Mouse (Mus musculus): Measurements from ENCODE around the gene Cep152.

Cep152 gene

DNA sequence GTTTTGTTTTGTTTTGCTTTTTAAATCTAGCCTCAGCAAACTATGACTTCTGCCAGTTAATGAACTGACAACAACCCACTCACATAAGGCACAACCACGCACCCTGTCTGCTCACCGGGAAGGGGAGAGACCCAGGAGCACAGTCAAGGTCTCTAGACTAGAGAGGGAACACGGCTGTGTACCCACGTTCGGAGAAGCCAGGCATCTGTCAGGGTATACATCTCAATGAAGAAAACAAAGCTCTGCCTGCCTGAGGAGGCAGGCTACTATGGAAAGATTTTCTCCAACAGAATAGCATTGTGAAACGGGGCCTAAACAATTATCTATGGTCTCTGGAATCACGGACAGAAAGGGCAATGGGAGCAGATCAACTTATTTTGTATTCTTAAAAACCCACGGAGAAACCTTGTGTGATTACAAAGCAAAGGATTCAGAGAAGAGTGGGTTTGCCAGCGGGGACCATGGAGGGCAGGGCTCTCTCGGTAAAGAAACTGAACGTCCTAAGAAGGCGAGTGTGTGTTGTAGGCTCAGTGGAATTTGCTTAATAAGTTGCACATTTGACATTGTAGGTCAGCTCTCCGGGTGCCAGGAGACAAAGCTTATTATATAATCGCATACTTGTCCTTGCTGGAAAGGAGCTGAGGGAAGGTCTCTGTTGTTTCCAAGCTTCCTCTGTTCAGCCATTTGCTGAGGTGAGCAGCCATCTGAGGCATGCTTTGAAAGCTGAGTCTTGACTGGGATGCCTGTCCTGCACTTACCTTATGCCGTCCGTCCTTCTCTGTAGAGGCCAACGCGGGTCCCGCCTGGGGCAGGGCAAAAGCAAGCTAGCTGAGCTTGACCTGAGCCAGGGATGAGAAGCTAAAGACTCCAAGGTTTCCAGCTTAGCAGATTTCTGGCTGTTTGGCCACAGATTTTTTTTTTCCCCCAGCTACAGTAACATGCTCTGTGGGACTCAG is 66.0 kb downstream of the Cep152 start:
- DNase-seq (ENCODE audit: low spot score in 2 of 2): no peak

DNA sequence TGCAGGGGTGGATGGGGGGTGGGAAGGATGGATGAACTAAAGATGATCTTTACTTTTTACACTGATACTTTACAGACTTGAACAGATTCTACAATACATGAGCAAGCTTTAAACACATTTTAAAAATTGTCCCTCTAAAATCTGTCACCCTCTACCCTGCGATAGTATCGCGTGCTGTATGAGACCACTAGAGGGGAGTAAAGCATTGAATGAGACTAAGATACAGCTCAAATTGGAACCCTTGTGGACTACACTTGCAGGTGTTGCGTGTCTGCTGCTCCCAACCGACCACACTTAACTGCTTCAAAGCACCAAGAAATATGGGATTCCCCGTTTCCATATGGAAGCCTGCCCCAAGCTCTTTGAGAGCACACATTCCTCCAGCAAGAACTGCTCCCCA is 69.1 kb downstream of the Cep152 start:
- DNase-seq (ENCODE audit: low spot score in 2 of 2): no peak

DNA sequence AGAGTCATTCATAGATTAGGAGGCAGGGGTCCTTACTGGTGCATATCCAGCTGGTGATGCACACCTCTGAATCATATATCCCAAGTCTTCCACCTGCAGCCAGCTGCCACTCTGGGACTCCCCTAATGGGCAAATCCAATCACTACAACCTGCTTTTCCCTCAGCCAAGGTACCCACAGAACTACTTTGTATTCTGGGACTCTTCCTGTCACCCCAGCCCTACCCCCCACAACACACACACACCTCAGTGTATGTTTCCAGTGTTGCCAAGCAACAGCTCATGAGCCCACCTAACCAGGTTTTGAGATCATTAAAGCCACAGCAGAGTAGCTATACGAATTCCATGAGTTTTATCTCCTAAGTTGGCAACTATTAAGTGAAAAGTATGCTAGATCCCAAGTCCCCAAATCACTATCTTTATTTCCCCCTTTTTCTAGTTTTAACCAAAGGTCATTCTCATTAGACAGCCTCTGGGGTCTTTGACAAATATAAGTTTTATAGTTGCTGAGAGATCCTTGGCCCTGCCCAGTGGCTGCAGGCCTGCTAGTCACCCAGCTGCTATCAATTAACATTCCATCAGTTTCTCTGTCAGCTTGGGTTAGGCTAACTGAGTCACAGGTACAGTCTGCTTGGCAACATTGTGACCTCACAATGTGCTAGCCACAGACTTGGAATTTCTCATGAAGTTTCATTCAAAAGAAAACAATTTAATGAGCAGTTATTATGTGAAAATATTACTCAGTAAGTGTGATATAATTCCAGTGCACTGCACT is 75.9 kb downstream of the Cep152 start:
- no peak for DNase-seq (ENCODE audit: low spot score in 2 of 2)

DNA sequence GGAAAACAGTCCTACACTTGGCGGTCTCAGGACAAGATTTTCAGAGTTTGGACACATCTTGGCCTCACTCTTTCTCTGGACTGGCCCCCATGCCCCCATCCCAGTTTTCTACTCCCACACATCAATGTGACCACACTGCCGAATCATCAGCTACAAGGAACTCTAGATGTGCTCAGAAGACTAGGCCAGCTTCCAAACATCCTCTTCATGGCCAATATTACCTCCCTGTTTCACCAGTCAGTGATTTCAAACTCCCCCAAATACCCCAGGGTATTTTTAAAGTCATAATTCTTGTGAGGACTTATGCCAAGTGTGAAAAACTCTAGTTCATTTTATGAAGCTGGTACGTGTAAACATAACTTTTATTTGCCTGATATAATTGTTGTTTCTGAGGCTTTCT is 79.9 kb downstream of the Cep152 start:
- DNase-seq (ENCODE audit: low spot score in 2 of 2): no peak

DNA sequence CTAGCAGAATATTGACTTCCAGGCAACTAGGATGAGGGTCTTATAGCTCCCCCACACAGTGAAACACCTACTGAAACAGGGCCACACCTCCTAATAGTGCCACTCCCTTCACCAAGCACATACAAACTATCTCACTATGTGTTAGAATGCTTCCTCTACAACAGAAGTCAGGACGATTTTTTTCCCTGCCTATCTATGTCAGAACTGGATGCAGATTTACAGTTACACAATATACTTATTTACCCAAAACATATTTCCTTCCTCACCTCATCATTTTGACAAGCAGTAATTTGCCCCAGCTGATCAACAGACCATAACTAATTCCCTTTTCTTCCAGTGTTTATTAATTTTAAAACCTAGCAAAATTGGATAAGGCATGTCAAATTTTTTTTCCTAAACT is 81.3 kb downstream of the Cep152 start:
- no peak for DNase-seq (ENCODE audit: low spot score in 2 of 2)

DNA sequence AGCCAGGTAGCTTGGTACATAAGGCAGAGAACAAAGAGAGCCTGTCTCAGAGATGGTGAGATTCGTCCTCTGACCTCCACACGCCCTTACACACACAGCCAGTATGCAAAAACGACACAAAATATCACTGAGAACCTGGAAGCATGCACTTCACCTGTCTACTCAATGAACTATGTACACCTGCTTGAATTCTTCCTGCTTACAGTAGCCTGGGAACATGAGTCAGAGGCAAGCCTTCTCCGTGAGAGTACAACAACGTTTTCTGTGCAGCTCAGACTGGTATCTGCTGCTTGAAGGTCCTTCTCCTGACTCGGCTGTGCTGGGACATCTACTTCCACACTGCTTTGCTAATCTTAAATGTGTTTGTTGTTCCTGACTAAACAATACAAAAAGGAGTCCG is 83.5 kb downstream of the Cep152 start:
- DNase-seq (ENCODE audit: low spot score in 2 of 2): no peak

DNA sequence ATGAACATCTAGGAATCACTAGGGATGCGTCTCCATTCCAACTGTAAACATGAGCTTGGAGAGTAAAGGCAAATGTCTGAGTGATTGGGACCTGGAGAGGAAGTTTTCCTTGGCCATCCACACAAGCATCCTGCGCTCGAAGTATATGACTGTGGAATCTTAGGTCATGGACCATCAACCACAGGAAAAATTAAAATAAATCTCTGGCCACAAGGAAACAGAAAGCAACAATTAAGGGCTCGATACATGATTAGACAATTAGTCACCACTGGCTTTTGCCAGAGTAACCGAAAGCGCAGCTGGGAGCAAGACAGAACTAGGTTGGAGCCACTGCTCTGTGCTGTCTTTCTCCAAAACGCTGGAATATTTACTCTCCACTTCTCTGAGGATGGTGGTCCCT is 84.3 kb downstream of the Cep152 start:
- DNase-seq (ENCODE audit: low spot score in 2 of 2): no peak

DNA sequence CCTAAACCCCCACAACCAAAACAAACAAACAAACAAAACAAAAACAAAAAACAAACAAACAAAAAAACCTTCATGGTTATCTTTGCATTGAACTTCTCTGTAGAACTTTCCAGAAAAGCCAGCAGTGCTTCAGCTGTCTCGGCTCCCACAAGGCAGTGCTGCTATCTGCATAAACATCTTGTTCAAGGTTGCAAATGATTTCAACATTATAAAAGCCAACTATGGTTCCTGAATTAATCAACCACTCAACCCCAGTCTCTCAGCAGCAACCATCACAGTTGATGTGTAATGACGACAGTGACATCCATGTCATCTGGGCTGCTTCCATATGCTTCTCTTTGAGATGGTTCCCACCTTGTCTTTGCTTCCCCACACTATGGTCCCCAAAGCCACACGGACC is 85.3 kb downstream of the Cep152 start:
- DNase-seq (ENCODE audit: low spot score in 2 of 2): no peak

DNA sequence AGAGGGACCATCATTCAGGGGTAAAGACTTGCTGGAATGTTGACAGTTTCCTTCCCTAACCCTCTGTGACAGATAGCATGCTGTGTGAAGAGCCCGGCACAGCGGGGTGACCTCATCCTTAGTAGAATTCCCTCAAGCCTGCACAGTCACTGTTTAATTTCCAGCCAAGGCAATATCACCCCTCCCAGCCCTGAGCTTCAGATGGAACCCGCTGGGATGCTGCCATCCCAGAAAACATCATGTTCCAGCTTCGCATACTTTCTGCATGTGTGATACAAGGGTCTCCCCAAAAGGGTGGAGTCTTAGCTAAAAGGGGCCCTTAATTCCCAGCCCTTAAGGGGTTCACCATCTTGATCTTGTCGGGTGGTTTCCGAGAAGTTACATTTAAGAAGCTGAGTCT is 94.2 kb downstream of the Cep152 start:
- no peak for DNase-seq (ENCODE audit: low spot score in 2 of 2)

DNA sequence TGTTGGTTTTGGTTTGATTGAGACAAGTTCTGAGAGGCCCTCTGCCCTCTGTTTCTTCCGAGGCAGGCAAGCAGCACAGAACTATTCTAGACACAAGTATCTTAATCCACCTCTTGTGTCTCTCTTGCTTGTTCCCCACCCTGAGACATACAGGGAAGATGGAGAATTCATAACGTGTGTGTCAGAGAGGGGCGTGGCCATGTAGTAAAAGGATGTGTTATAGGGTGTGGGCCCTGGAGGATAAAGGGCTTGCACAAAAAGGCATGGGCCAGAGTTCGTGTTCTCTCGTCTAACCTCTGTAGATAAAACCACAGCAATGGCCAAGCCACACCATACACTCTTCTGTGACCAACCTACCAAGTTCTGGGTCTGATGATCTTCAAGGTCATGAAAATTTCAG is 98.3 kb downstream of the Cep152 start:
- no peak for DNase-seq (ENCODE audit: low spot score in 2 of 2)

DNA sequence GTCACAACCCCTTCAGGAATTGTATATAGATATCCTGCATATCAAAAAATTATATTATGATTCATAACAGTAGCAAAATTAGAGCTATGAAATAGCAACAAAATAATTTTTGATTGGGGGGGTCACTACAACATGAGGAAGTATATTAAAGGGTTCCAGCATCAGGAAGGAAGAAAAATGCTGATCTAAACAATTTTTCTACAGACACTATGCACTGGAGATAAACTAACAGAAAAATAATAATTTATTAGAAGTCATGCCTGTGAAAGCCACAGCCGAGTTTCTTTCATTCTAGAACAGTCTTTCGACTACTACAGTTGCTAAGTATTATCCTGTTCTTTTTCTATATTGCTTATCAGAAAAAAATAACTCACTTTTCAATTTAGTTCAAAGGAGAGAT is 99.4 kb downstream of the Cep152 start:
- no peak for DNase-seq (ENCODE audit: low spot score in 2 of 2)

DNA sequence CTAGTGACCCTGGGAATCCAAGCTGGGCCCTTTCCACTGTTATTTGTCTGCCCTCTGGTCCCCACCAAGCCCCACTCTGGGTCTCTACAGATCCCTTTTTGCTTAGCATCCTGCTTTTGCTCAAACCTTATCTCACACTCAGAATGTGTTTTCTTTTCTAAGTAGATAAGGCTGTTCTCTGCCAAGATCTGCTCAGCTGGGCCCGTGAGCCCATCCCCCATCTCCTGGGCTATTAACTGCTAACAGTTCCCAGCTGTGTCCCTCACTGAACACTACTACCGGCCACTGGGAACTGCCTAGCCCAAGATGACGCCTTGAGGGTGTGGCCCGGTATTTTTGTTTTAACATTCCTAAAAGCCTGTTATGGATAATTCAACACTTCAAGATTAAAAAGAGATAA is 108.3 kb downstream of the Cep152 start:
- no peak for DNase-seq (ENCODE audit: low spot score in 2 of 2)

DNA sequence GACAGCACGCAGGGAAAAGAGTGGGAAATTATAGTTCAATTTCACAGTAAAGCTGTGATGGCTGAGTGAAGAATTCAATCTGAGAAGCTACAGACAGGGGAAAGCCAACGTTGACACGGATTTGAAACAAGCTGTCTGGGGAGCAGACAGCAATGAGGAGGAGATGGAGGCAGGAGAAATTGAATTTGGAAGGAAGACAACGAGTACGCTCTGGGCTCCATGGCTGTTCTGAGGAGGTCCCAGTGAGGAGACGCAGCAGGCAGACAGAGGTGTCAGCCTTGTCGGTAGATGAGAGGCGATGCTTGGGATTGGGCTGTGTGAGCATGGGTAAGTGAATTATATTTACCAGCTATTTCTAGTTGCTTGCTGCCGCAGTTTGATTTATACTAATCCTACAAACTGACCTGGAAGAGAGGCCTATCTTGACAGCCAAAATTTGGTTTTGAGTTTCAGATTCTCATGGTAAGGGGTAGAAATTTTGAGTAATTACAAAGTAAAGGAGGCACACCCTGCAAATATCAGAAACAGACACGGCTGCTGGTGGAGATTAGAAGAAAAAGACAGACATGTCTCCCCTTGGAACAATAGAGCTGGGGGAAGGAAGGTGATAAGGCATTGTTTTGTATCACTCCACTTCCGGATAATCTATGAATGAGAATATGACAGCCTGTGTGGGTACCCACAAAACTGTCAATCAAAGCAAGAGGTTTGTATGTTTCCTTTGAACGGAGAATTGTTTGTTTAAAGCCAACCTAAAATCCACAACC is 109.4 kb downstream of the Cep152 start:
- DNase-seq (ENCODE audit: low spot score in 2 of 2): no peak

DNA sequence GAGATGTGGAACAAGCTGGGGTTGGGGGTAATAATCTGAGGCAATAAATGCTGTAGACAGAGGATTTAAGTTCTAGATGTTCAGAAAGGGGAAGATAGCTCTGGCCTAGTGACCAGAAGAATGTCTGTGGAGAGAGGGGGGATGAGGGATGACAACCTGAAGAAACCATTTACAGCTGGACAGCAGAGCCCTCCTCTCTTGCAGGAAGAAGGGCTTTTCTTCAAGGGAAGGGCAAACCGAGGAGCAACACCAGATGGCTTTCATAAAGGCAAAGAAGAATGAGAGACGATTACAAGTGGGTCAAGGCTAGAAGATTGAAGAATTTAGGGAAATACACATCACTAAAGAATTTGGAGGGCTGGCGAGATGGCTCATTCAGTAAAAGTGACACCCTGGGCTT is 110.5 kb downstream of the Cep152 start:
- DNase-seq (ENCODE audit: low spot score in 2 of 2): no peak
